Comparison of ENCODE assay signal across 11 mouse cellular contexts in the genomic region with DNA sequence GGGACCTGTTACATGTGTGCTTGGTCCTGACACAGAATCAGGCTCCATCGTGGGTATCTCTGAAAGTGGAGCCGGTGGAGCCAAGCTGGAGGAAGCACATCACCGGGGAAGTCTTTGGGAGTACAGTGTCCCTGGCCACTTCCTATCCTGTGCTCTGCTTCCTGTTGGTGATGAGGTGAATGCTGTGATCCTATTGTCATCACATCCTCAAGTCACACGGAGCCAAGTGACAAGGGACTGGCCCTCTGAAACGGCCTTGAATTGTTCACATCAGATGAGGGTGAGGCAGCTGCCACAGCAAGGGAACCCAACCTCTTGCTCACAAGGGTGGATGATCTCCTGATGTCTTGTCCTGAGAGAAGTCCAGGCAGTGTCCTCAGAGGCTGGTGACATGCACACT.
DNase-seq lines count a peak whose midpoint lies in the region.
"Had no signal": no experiment of that assay in that cellular context is flagged by ENCODE, and none has a peak within 500 bp of the region (broad histone marks: within the 10 kb centered on the region; RNA-seq: fewer than 3 reads in every experiment).

No protein-coding gene starts in this region.

- peak; percentile 49 for DNase-seq in kidney, adult 9 months
- DNase-seq in kidney, adult 11 months = no peak
- DNase-seq in 416B (ENCODE audit: low read depth) (peak; percentile 53), adipocyte (ENCODE audit: low spot score) (no peak)
- DNase-seq in CD4-positive helper T cell, adult 2 months (ENCODE audit: low read depth, low spot score) = peak; percentile 19
- DNase-seq in lung, postnatal 10 days = peak; percentile 43
- no peak for DNase-seq in thymus, postnatal 14 days
- DNase-seq: cerebellum, adult 11-12 months; gastrocnemius, postnatal 10 days; liver; retina, postnatal 1 day had no signal

Comparison
In these comparisons a context has a peak if more than half of its experiments do, and no peak if none do; other contexts are left out.
1. DNase-seq: peak in kidney, adult 9 months (single experiment), 416B (single experiment), CD4-positive helper T cell, adult 2 months (single experiment) and lung, postnatal 10 days (single experiment); none in kidney, adult 11 months (single experiment), thymus, postnatal 14 days (single experiment) and adipocyte (single experiment).